Mouse (Mus musculus) lung, adult 2 months (tissue): ENCODE results near the gene Senp8.
"Not testable (repeated sequence)": the region's sequence is repeated elsewhere in the genome, so short reads cannot be mapped to it uniquely, and the experiment has no call there.

Source experiments
- CTCF ChIP-seq: fragments of 200-500 bp; IDR thresholded peaks from 2 replicates; pipeline ENCODE4 v1.5.1; 2011; ENCODE audit warnings: mild to moderate bottlenecking, low read length, control low read depth; ENCODE audit not compliant: insufficient read depth
- POLR2A ChIP-seq: fragments of 200-500 bp; IDR thresholded peaks from 2 replicates; pipeline ENCODE4 v1.6.1; 2011; ENCODE audit warnings: low read depth, mild to moderate bottlenecking, control low read depth, low read length, borderline replicate concordance; ENCODE audit errors: extremely low read depth

DNA sequence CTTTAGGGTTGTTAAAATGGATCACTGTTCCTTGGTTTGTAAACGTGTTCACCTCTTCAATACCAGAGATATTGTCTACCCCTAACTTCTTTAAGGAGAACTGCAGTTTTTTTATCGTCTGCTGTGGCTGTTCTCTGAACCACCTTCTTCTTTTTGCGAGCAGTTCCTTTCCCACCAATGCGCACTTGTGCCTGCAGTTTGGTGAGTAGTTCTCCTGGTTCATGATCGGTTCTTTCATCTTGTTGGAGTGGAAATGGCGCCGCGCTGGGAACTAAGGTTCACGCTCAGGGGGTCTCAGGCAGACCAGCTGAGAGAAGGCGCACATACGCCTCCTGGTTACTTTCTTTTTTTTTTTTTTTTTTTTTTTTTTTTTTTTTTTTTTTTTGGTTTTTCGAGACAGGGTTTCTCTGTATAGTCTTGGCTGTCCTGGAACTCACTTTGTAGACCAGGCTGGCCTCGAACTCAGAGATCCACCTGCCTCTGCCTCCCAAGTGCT lies 16.5 kb upstream of the Senp8 start:
- not testable (repeated sequence) for TF ChIP-seq POLR2A, CTCF
